Mouse (Mus musculus) limb, embryonic 14.5 days (tissue): Measurements from ENCODE around the gene Prr11. TPM values are rescaled to one million over a fixed set of nuclear protein-coding genes. Genes with fewer than 3 reads are reported as not detected.

Source experiments
- ATAC-seq: fragments of 200-750 bp; cut with Nextera tagmentation; 2 replicates; pipeline ENCODE4 v1.8.0; 2017; ENCODE audit warnings: low read depth, moderate number of reproducible peaks, moderate TSS enrichment; ENCODE audit not compliant: low FRiP score
- DNase-seq: peaks from one replicate; pipeline ENCODE4 v3.0.0-alpha.2; 2015; ENCODE audit warnings: low spot score
- H3K27ac ChIP-seq: fragments of 300-500 bp; sonication (generic); replicated peaks from 2 replicates; pipeline ENCODE4 v1.5.1; 2014; ENCODE audit warnings: low read depth, mild to moderate bottlenecking, low read length, moderate library complexity, mixed read lengths
- H3K27me3 ChIP-seq: fragments of 300-500 bp; sonication (generic); 2 replicates; pipeline ENCODE4 v1.6.1; 2014; ENCODE audit warnings: low read length, mixed read lengths; ENCODE audit not compliant: control insufficient read depth, insufficient read depth
- H3K36me3 ChIP-seq: fragments of 300-500 bp; sonication (generic); 2 replicates; pipeline ENCODE4 v1.6.1; 2014; ENCODE audit warnings: mild to moderate bottlenecking, low read length, moderate library complexity, mixed read lengths; ENCODE audit not compliant: control insufficient read depth, insufficient read depth
- H3K4me1 ChIP-seq: fragments of 300-500 bp; sonication (generic); 2 replicates; pipeline ENCODE4 v1.6.1; 2014; ENCODE audit warnings: antibody characterized with exemption, low read length, mixed read lengths; ENCODE audit not compliant: control insufficient read depth, insufficient read depth
- H3K4me2 ChIP-seq: fragments of 300-500 bp; sonication (generic); replicated peaks from 2 replicates; pipeline ENCODE4 v1.6.1; 2014; ENCODE audit warnings: low read depth, mild to moderate bottlenecking, low read length, moderate library complexity; ENCODE audit not compliant: severe bottlenecking
- H3K4me3 ChIP-seq: fragments of 300-500 bp; sonication (generic); replicated peaks from 2 replicates; pipeline ENCODE4 v1.5.1; 2014; ENCODE audit warnings: low read length
- H3K9ac ChIP-seq: fragments of 300-500 bp; sonication (generic); 2 replicates; pipeline ENCODE4 v1.6.1; 2014; ENCODE audit warnings: mild to moderate bottlenecking, low read depth, low read length, moderate library complexity; ENCODE audit not compliant: severe bottlenecking
- H3K9me3 ChIP-seq: fragments of 300-500 bp; sonication (generic); 2 replicates; pipeline ENCODE4 v1.6.1; 2016; ENCODE audit warnings: low read length; ENCODE audit not compliant: control insufficient read depth
- POLR2A ChIP-seq: fragments of 200-500 bp; IDR thresholded peaks from 2 replicates; pipeline ENCODE4 v1.8.0; 2012; ENCODE audit warnings: inconsistent platforms, mild to moderate bottlenecking, moderate library complexity, borderline replicate concordance; ENCODE audit not compliant: insufficient read depth, insufficient read length; ENCODE audit errors: extremely low read depth
- WGBS: fragments of 180-500 bp; shearing (Covaris S2); extraction: QIAGEN DNeasy Blood & Tissue Kit; methylation state at CpG from one replicate; pipeline ENCODE4 v1.1.7; 2014; 5-methylcytosine and 5-hydroxymethylcytosine counted together
- polyA plus RNA-seq, 2 experiments: library from polyadenylated mRNA; depleted of rRNA in 1 of 2; stranded (reverse) in 1 of 2; unstranded in 1 of 2; fragments of >200 nt; fragmentation: Nextera tagmentation in 1 of 2; extraction: Ambion mirVana in 1 of 2; gene quantifications; 2 replicates each; pipeline versions ENCODE4 v1.2.1 to v1.2.3; 2012 to 2014

Gene Prr11
- polyA plus RNA-seq (2012; rRNA removed) (13.9 and 16.0 TPM in 2 replicates), polyA plus RNA-seq (2014; fragmentation: Nextera tagmentation; extraction: Ambion mirVana) (9.9 and 10.6 TPM in 2 replicates)

DNA sequence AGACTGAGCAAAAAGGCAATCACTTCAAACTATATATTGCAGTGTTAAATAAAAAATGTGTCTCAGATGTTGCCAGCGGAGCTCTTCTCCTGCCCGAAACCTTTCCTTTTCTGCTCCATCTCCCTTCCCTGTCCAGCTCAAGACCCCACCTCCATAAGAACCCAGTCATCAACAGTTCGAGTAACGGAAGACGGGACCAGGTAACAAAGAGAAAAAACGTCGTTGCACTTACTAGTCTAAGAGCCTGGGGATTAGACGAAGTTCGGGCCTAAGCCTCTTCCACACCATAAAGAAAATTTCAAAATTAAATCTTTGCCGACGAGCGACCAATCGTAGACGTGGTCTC lies at the start of gene Prr11:
Prr11 (minus strand) TSS at position 300 of the 346 bp plus-strand sequence.
- DNase-seq (no peak), ATAC-seq (no peak)
- peak within 1 kb of the TSS; percentile 93 for H3K27ac ChIP-seq
- H3K4me1 ChIP-seq = peaks cover 12% of the 10 kb centered on the region
- peak within 1 kb of the TSS; percentile 57 for H3K4me2 ChIP-seq
- TF ChIP-seq POLR2A = peak; percentile 34; the same call in 1 of the 2 replicates
- H3K4me3 ChIP-seq = peak within 1 kb of the TSS; percentile 67
- WGBS = 2% methylated on average over 14 of the region's 14 CpGs
- H3K9ac ChIP-seq = peak within 1 kb of the TSS; percentile 90
- peaks cover 28% of the 10 kb centered on the region for H3K36me3 ChIP-seq
- H3K27me3 ChIP-seq = no peaks in the 10 kb centered on the region
- H3K9me3 ChIP-seq = no peaks in the 10 kb centered on the region

DNA sequence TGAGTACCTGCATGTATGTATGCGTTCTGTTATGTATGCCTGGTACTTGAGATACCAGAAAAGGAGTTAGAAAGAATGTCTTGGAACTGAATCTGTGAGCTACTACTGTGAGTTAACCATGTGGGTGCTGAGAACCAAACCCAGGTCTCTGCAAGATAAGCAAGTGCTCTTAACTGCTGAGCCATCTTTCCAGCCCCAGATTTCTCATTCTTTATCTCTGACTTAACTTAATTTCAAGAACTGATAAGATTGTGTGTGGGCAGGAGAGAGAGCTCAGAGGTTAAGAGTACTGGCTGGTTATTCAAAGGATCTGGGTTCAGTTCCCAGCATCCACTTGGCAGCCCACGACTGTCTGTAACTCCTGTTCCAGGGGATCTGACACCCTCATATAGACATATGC lies 49.5 kb upstream of the Prr11 start:
- Histone ChIP-seq H3K27ac (no peak overlapping the region), H3K4me1 (no peaks in the 10 kb centered on the region), H3K9me3 (no peaks in the 10 kb centered on the region), H3K4me3 (no peak overlapping the region), H3K36me3 (0 out of 2 replicates have a peak, but pooled peaks cover 2% of the 10 kb centered on the region), H3K4me2 (no peak overlapping the region), H3K27me3 (no peaks in the 10 kb centered on the region), H3K9ac (no peak overlapping the region)
- ATAC-seq = no peak
- no peak for TF ChIP-seq POLR2A
- no peak for DNase-seq
- WGBS = 96% methylated on average over 2 of the region's 2 CpGs

DNA sequence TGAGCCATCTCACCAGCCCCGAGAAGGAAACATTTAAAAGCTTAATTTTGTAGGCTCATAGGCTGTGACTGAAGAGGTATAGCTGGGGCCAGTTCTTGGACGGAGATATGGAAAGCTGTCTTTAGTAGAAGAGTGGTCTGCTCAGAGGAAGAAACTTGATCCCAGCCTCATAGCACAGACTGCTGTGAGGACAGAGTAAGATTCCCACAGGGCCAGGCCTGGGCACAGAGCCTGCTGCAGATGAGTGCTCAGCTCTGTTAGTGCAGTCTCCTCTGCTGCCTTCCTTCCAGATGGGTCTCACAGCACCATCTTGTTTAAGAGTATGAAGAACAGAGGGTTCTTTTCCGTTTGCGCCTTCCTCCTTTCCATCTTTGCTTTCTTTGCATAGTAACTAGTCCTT lies 27.7 kb upstream of the Prr11 start:
- no peak overlapping the region for H3K9ac ChIP-seq
- ATAC-seq (peak; percentile 34; the same call in 1 of the 2 replicates), DNase-seq (peak; percentile 38)
- H3K4me1 ChIP-seq = no peaks in the 10 kb centered on the region
- WGBS = 82% methylated on average over 4 of the region's 4 CpGs
- H3K36me3 ChIP-seq = peaks cover 9% of the 10 kb centered on the region
- no peak overlapping the region for H3K27ac ChIP-seq
- H3K4me2 ChIP-seq = no peak overlapping the region
- H3K27me3 ChIP-seq = no peaks in the 10 kb centered on the region
- H3K4me3 ChIP-seq = no peak overlapping the region
- H3K9me3 ChIP-seq = no peaks in the 10 kb centered on the region
- no peak for TF ChIP-seq POLR2A

DNA sequence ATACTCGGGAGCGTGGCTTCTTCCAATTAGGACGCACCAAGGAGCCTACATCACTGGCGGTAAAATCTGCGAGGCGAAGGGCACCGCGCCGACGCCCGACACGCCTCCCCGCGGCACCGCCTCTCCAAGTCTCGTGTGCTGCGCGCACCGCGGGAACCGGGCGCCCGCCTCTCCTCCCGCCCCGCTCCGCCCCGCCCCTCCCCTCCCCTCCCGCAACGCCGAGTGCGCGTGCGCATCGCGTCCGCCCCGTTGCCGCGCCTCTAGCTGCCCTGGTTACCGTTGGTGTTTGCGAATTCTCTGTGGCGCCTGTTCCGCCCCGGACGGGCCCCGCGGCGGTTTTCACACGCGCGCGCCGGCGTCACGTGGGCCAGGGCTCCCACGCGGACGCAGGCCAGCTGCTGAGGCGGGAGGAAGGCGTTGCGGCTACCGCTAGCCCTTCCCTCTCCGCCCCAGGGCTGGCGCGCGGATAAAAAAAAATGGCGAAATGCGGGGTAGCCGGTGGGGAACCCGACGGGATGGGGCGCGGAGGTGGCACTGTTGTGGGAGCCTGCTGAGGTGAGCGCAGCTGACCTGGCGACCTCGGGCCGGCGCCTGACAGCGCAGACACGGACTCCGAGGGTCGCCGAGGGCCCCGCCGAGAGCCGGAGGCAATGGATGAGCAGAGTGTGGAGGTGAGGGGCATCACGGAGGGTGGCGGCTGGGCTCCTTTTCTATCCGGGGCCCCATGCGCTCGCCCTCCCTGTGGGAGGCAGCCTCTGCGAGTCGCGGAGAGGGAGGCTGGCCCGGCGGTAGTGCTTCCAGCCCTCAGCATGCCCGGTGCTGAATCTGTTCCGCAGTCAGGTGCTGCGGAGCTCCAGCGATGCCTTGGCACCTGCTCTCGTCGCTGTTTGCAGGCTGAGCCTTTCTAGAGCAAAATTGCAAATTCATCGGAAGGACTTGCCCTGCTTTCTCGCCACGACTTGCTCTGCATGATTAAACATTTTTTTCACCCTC lies 18.6 kb upstream of the Prr11 start, which contains the start of gene Trim37:
Trim37 (plus strand) TSS at position 254 of the 993 bp plus-strand sequence.
- H3K27me3 ChIP-seq = no peaks in the 10 kb centered on the region
- ATAC-seq (peak; percentile 92), DNase-seq (peak; percentile 87)
- no peak; the same call in 1 of the 2 replicates for TF ChIP-seq POLR2A
- no peaks in the 10 kb centered on the region for H3K9me3 ChIP-seq
- peak within 1 kb of the TSS; percentile 81 for H3K9ac ChIP-seq
- peaks cover 20% of the 10 kb centered on the region for H3K36me3 ChIP-seq
- peak within 1 kb of the TSS; percentile 76 for H3K4me2 ChIP-seq
- peak within 1 kb of the TSS; percentile 88 for H3K27ac ChIP-seq
- WGBS = under 1% methylated on average over 76 of the region's 105 CpGs
- H3K4me3 ChIP-seq = peak within 1 kb of the TSS; percentile 93
- peaks cover 4% of the 10 kb centered on the region; the same call in 1 of the 2 replicates for H3K4me1 ChIP-seq

DNA sequence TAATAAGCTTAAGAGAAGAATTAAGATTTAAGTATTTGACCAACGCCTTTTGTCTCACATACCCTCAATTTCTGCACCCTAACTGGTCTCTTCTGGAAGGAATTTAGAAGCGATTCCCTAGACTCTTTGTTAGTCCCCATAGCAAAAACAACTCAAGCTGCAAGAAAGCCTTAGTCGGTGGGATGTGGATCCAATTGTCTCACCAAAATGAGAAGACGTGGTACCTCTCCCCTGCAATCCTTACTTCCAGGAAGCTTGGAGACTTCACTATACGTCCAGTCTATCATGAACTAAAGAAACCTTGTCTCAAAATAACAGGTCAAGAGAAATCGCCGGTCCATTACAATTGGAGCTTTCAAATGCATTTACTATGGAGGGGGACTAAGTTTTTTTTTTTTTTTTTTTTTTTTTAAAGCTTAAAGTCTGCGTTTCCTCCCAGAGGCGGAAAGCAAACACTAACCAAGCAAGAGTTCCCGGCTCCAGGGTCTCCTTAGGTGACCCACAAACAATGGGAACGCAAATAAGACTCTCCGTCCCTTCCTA lies 17.8 kb upstream of the Prr11 start:
- no peaks in the 10 kb centered on the region for H3K9me3 ChIP-seq
- 2% methylated on average over 12 of the region's 12 CpGs for WGBS
- no peak for ATAC-seq

More for the DNA sequence above, 17.8 kb upstream of the Prr11 start:
- Histone ChIP-seq H3K9ac (peak overlapping the region; percentile 52), H3K4me2 (peak overlapping the region; percentile 76), H3K27me3 (no peaks in the 10 kb centered on the region), H3K36me3 (peaks cover 26% of the 10 kb centered on the region), H3K4me1 (peaks cover 4% of the 10 kb centered on the region; the same call in 1 of the 2 replicates), H3K27ac (peak overlapping the region; percentile 66), H3K4me3 (peak overlapping the region; percentile 93)
- no peak for TF ChIP-seq POLR2A
- DNase-seq = peak; percentile 8
